Mouse (Mus musculus) adrenal gland, postnatal 4 days (tissue): Measurements from ENCODE around the gene Kat6b. TPM values are rescaled to one million over a fixed set of nuclear protein-coding genes. Genes with fewer than 3 reads are reported as not detected.

Source experiments
- DNase-seq, 2 experiments: peaks; one replicate each; pipeline ENCODE4 v3.0.0; 2021 to 2022; ENCODE audit warnings: low spot score in 2 of 2, mixed read lengths in 2 of 2
- total RNA-seq, 2 experiments: library from RNA; stranded (reverse); gene quantifications; 2 replicates each; pipeline ENCODE4 v1.2.3; 2021

Kat6b gene
- total RNA-seq, 2 experiments from 2014 or later = 61.2 to 69.5 TPM

DNA sequence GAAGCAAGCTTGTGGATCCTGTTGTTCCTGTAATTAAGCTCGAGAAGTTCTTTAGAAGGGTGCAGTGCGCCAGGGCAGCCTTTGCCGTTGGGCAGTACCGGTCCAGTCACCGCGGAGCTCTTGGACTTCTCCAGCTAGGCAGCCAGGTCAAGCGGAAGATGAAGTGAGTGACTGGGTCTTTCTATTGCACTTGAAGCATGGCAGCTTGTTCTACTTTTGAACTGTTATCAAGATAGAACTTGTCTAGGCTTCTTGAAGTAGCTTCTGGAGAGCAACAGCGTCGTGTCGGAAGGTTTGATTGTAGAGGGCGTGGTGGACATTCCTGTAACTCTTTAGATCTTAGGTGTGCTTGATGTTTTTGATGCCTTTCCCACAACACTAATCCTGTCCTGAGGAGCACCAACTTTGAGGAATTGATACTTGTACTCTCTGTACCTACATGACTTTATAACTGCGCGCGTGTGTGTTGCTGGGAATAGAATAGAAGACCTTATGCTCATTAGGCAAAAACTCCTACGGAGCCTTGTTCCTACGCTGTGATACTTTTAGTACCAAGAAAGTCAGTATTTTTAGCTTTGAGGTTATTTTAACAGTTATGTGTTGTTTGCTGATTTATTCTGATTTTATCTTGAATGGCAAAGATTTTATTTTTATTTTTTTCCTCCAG, 41.2 kb downstream of the Kat6b start:
- no peak for DNase-seq

DNA sequence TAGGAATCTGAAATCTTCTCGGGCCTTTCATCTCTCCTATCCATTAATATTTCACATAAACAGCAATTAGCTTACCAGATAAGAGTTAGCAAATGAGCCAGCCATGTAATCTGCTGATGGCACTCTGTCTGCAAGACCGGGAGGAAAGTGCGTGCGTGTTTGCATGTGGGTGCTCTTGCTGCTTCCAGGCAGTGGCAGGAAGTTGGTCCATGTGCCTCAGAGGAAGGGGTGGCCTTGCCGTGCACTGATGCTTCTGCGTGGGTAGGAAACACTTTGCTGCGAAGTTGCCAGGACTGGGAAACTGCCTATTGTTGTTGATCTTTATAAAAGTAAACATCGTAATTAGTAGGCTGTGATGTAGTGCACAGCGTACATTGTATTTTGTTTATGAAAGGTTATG, 42.0 kb downstream of the Kat6b start:
- DNase-seq = no peak

DNA sequence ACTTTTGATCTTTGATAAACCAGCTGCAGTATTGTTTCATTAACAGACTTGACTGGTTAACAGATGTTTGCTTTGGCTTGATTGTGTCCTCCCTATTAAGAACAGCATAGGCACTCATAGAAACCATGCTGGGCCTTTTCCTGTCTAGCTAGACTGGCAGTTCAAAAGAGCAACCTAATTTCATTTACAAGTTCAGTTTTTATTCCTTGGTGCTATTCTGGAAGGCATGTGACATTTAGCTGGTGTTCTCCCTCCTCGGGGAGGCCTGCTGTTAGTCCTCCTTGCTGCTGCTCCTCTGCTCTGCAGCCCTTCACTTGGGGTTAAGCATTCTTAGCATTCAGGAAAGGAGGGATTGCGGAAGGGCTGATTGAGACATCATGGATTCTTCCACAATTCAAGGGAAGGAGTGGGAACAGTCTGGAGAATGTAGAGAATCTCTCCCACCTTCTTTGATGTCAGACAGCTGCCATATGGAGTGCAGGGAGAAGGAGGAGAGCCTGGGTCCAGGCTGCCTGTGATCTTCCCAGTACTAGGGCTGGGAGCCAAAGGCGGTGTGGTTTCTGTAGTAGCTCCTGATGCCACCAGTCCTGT, 42.7 kb downstream of the Kat6b start:
- no peak for DNase-seq

DNA sequence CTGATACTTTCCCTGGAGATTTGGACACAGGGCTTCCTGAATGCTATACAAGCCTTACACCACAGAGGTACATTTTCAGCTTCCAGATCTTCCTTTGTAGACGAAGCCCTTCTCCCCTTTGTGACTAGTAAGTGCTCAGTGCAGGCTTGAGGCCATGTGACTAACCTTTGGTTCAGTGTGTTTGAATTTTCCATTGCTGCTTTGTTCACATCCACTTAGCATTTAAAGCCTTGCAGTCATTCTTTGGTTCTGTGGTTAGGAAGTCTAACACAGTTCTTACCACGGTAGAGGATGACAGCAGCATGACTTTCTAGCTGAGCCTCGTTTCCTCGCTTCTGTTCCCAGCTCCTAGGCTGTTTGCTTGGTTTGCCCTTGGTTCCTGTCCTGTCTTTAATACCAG, 44.4 kb downstream of the Kat6b start:
- DNase-seq = no peak

DNA sequence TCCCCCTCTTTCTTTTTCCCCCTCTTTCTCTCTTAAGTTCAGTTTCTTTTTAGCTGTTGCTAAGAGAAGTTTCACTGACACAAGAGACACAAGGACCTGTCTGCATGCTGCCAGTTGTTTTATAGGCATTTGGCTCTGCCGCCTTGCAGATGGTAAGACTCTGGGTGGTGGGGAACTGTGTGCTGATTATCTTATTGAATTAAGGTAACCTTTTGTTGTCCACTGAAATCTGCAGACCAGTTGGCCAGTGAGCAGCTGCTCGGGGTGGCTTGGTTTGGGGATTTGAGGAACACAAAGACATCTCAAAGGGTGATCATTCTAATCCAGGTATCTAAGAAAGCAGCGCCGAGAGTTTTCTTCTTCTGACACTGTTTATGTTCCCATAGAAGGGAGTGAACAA, 52.3 kb downstream of the Kat6b start:
- DNase-seq = no peak

DNA sequence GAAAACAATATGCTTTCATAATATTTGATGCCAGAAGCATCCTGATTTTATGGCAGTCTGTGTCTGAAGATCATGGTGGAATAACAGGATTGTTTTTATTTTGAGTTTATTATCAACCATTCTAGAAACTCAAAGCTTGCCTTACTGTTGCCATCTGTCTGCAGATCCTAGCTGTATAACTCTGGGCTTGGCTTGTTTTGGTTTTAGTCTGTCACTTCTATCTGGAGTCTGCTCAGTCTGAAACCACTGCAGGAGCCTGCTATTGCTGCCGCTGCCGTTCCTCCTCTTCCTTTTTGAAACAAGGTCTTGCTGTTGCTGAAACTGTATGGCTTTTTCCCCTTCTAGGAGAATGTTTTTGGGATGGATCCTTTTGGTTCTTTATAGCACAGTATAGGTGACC, 52.8 kb downstream of the Kat6b start:
- no peak for DNase-seq

DNA sequence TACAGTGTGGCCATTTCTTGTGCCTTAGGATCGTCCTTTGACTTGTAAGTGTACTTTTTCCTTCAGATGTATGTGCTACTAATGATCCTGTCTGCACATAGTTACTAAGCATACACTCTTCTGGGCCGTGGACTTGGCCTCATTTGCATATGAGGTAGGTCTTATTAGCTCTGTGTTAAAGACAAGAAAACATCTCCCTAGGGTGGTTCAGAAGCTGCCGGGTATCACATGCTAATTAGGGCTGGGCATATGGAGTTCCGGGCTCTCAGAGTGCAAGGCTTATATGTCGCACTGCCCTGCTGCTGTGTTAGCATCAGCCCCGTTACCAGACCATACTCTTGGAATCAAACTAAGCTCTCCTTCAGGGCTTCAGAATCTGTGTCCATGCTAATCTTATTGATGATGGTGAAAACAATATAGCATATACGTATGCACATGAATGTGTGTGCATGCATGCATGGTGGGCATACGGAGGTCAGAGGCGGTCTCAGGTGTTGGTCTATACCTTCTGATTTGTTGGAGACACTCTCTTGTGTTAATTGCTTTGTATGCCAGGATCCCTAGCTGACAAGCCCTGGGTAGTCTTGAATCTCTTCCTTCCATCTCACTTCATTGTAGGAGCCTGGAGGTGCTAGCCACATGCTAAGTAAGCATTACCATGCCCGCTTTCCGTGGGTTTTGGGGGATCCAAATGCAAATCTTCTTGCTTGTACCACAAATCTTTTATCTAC, 53.5 kb downstream of the Kat6b start:
- no peak for DNase-seq

DNA sequence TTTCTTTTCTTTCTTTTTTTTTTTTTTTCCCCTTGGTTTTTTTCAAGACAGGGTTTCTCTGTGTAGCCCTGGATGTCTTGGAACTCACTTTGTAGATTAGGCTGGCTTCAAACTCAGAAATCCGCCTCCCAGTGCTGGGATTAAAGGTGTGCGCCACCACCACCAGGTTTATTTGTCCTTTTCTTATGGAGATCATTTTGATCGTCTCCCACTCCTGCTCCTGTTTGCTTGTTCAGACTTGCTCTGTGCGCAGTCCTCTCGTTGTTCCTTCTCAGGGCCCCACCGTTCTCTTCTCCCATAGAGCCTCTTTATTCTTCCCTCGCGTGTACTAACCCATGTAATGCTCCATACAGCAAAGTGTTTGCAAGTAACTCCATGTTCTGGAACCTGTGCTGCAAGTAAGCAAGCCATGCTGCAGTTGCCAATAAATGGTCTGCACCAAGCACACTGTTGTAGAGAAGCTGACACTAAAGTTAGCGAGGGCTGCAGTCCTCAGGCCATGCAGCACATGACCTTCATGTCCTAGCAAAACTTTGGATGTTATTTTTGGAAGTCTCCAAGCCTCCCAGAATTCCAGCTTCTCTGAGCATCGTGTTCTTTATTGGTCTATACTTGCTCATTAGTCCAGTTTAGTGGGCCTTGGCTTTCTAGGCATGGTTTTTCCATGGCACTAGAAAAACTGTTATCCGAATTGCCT, 55.4 kb downstream of the Kat6b start:
- DNase-seq = no peak

DNA sequence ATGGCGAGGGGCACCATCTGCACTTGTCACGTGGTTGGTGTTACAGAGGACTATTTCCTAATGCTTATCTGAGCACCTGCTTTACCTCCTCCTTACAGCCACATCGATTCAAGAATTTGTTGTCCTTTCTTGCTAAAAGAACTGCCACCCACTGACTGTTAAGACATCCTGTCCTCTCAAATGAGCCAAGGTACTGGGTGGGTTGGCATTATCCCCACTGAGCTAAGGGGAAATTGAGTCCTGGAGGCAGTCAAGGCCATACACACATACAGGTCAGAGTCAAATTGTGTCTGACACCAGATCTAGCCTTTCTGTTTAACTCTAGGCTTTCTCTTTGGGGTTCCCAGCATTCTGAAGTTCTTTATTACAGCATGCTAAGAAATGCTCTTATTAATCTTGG, 56.6 kb downstream of the Kat6b start:
- DNase-seq = no peak

DNA sequence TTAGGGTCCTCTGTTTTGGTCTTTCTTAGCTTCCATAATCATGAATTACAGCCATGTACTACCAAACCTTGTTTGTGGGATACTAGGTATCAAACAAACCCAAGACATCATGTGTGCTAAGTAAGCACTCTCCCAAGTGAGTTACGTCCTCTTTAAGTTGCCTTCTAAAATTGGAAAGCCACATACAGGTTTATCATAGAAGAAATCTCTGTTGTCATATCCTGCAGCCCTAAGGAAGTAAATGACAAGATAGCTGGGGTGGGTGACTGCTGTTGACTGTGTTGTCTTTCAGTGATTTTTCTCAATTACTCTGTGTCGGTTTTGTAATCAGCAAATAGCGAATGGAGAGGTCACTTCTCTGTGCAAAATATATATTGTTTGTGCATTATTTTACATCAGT, 58.5 kb downstream of the Kat6b start:
- no peak for DNase-seq

DNA sequence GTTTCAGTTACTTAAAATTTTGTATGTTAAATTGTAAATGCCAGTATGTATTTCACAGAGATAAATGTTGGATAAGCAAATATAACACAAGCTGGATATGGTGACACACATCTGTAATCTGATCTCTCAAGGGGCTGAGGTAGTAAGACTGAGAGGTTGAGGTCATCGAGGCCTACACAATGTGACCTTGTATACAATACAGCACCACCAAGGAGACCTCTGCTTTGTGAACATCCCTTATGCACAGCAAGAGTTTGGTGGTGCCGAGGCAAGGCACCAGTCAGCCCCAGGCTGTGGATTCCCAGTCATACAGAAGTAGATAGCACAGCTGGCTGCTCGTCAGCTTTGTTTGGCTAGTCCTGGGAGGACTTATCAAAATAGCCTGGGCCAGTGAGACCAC, 59.1 kb downstream of the Kat6b start:
- no peak for DNase-seq

DNA sequence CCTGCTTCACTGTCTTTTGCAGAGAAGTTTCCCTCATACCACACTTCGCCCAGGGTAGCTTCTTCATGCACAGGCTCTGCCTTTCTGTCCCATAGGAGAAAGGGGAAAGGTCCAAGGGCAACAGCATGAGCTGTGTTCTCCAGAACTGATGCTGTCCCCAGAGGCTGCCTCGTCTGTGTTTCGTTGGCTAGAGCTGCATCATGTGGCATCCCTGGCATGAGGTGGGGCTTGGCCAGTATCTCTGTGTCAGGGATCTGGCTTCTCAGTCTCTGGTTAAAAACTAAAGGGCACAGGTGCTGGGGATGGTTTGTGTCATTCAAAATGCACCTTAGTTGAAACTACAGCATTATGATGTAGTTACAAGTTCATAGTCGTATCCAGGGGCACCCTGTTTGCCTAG, 64.3 kb downstream of the Kat6b start:
- DNase-seq = no peak

DNA sequence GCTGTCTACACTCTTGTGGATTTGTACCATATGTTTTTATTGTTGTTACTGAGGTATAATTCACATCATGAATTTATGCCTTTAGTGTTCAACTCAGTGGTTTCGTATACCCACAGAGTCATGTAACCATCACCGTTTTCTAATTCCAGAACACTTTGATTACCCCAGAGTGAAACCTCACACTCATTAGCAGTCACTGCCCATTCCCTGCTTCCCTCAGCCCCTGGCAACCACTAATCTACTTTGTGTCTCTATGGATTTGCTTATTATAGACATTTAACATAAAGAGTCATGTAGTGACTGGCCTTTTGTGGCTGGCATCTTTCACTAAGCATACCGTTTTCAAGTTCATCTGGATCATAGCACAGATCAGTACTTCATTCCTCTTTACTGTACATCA, 65.1 kb downstream of the Kat6b start:
- DNase-seq = no peak

DNA sequence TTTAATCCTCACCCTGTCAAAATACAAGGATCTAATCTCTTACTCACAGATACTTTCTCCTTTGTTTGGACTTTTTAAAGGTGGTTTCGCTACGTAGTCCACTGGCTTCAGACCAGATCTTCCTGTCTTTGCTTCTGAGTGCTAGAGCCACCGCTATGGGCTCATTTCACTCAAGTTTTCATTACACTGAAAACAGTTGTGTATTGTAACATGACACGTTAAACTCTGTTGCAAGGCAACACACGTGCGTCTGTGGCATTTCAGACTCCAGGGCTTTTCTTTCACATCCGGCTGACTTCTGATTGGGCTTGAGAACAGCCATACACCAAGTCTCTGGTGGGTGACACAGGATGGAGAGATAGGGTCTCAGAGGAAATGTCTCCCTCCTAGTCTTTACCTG, 66.1 kb downstream of the Kat6b start:
- DNase-seq = no peak

DNA sequence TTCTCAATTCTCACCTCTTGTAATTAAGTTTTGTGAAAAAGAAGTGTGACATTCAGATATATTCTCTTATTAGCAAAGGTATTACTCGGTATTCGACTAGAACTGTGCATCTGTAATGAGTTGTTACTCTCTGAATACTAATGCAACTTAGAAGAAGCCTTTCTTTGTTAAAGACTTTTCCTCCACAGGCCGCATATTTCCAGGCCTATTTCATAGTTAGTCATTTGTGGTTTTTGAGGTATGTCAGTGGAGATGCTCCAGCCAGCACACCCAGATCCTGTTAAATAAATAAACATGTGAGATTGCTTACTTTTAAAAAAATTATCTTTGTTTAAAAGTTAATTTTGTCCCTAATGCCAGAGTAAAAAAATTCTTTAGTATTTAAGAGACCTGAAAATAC, 66.7 kb downstream of the Kat6b start:
- no peak for DNase-seq

DNA sequence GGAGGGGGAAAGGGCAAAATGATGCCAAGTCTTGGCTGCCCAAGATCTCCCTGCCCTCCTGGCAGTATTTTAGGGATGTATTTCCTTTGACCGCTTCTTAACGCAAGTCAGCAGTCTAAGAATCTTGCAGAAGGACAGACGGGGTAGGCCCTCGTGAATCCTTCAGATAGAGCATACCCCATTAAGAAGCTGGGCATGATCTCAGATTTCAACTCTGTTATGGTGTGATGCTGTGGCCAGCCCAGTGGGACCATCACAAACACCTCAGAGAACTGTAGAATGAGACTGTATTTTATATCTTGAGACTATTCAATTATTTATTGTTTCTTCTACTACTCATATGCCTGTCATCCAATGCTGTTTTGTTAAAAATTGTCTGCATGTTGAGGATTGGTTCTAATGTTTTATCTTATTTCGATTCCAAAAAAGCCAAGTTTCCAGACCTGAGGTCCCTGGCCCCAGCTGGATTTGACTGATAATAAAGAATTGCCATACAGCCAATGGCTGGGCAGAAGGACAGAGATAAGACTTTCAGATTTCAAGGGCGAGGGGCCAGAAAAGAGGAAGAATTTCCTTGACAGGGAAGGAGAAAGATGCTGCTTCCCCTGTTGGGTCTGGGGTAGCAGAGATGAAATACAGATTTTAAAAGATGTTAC, 67.8 kb downstream of the Kat6b start:
- DNase-seq = no peak

DNA sequence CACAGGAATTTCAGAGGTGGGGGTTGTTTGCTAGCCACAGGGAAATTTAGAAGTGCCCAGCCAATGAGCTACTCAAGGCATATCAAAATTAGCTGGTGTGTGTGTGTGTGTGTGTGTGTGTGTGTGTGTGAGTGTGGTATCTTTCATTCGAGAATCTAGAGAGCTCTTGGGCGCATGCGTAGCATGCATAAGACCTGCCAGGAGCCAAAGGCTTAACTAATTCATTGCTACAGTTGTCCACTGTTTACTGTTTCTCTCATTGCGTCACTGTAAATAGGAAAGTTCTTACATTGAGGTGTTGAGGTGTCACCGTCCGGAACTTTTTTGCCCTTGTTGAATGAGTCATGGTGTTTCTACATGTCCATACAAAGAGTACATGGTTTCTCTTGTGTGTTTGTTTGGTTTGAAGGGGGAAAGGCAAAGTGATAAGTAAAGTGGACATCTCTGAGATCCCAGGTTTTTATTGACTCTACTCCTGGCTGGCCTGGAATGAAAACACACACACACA, 68.4 kb downstream of the Kat6b start:
- no peak for DNase-seq

DNA sequence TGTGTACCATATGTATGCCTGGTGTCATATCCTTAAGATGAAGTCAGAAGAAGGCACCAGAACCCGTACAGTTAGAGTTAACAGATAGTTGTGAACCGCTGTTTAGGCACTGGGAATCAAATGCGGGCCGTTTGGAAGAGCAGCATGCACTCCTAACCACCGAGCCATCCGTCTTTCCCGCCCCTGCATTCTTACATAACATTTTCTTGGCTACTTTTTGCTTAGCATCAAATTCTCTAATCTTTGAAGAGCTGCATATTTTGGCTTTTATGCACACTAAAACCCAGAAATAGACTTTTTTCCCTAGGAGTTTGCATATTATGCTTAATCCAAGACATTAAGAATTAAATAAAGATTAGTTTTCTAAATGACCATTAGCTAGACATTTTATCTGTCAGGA, 69.3 kb downstream of the Kat6b start:
- DNase-seq = no peak

DNA sequence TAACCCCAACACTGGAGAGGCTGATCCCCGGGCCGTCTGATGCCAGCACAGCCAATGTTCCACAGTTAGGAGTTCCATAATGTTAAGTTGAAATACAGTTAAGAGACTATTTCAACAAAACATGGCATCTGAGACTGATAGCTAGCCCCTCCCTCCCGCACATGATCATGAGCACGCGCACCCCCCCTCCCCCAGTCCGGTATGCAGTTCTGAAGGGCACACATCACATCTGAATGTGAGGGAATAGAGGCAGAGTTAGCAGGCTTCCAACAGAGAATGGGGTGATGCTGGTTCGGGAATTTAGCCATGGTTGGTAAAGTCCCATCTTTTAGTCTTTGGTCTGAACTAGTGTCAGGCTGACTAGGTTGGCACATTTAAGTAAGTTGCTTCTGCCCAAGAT, 70.4 kb downstream of the Kat6b start:
- DNase-seq = no peak

DNA sequence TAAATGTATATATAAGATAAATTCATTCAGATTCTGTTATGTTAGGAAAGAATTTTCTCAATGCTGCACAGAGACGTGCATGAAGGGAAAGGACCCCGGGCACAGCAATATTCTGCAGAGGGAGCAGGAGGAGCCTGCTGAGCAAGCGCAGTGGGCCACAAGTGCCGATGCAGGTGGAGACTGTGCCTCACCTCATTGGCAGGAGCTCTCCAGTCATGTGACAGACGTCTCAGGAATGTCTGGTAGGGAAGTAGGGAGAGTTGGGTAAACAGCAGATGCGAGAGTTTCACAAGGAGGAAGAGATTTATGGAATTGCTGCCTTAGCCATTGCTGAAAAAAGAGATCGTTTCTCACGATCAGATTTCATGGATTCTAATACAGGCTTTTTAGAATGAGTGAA, 71.7 kb downstream of the Kat6b start:
- no peak for DNase-seq

DNA sequence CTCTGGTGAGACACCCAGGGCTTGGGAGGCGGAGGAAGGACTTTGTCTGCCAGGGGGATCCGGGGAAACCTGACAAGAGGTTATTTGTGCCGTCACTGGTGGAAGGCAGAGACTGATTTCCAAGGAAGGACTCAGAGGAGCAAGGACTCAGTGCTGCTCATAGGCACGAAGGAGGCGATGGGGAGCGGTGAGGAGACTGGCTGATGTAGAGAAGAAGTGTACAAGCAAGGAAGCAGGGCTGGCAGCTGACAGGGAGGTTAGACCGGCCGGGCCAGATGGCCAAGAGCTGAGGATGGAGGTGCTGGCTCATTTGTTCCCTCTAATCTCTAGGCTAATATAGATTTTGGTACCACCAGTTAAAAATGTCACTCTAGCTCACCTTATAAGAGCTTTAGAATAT, 72.8 kb downstream of the Kat6b start:
- DNase-seq = no peak
